Mouse (Mus musculus) spleen, postnatal 10 days (tissue): ENCODE results near the gene St5.
A peak's percentile ranks its signal among the peaks of the same experiment; 100 is the strongest.

Experiments used
- DNase-seq, 2 experiments: peaks; one replicate each; pipeline ENCODE4 v3.0.0; 2021 to 2022; ENCODE audit warnings: low spot score in 2 of 2

The St5 gene

GRCm38 (mm10) chr7:109527536-109527935, 175.9 kb downstream of the St5 start:
- peak in 1 of 2 experiments; percentile 11 for DNase-seq

- DNase-seq: no peak
Observed at GRCm38 (mm10) chr7:109525740-109526663, 177.4 kb downstream of the St5 start.

GRCm38 (mm10) chr7:109524763-109525162, 178.6 kb downstream of the St5 start:
- DNase-seq: no peak

- DNase-seq: no peak
Observed at GRCm38 (mm10) chr7:109524442-109524744, 179.0 kb downstream of the St5 start.

- DNase-seq: peak in 1 of 2 experiments; percentile 11
Observed at GRCm38 (mm10) chr7:109523741-109524441, 179.5 kb downstream of the St5 start.

- DNase-seq: no peak
Observed at GRCm38 (mm10) chr7:109523304-109523703, 180.1 kb downstream of the St5 start.

- DNase-seq: no peak
Observed at GRCm38 (mm10) chr7:109522084-109522483, 181.3 kb downstream of the St5 start.

- no peak for DNase-seq
Observed at GRCm38 (mm10) chr7:109519936-109520335, 183.5 kb downstream of the St5 start.

- peak; percentile 97 to 100 for DNase-seq
Observed at GRCm38 (mm10) chr7:109518838-109519696, 184.3 kb downstream of the St5 start, which contains the start of gene Rpl27a. TSS of gene Rpl27a (plus strand) at chr7:109519147.

GRCm38 (mm10) chr7:109518036-109518681, 185.2 kb downstream of the St5 start:
- DNase-seq: peak; percentile 36 to 47

GRCm38 (mm10) chr7:109516500-109516899, 186.9 kb downstream of the St5 start:
- DNase-seq: no peak

GRCm38 (mm10) chr7:109511838-109512237, 191.6 kb downstream of the St5 start:
- no peak for DNase-seq

GRCm38 (mm10) chr7:109510799-109511198, 192.6 kb downstream of the St5 start:
- no peak for DNase-seq

- no peak for DNase-seq
Observed at GRCm38 (mm10) chr7:109508034-109508433, 195.4 kb downstream of the St5 start, which contains the start of gene Trim66. TSS of gene Trim66 (minus strand) at chr7:109508134.

GRCm38 (mm10) chr7:109507572-109507971, 195.8 kb downstream of the St5 start:
- DNase-seq: no peak

- no peak for DNase-seq
Observed at GRCm38 (mm10) chr7:109507119-109507518, 196.3 kb downstream of the St5 start.

GRCm38 (mm10) chr7:109497507-109497906, 205.9 kb downstream of the St5 start:
- DNase-seq: no peak

- no peak for DNase-seq
Observed at GRCm38 (mm10) chr7:109493319-109494316, 209.8 kb downstream of the St5 start.

- no peak for DNase-seq
Observed at GRCm38 (mm10) chr7:109492616-109493318, 210.6 kb downstream of the St5 start.
